Mouse (Mus musculus) urinary bladder, adult 18-20 months (tissue): ENCODE measurements around the gene Stam2.

Source experiments
- DNase-seq, 2 experiments: peaks; one replicate each; pipeline ENCODE4 v3.0.0; 2022; ENCODE audit warnings: low spot score in 2 of 2, mixed read lengths in 2 of 2

The Stam2 gene

DNA sequence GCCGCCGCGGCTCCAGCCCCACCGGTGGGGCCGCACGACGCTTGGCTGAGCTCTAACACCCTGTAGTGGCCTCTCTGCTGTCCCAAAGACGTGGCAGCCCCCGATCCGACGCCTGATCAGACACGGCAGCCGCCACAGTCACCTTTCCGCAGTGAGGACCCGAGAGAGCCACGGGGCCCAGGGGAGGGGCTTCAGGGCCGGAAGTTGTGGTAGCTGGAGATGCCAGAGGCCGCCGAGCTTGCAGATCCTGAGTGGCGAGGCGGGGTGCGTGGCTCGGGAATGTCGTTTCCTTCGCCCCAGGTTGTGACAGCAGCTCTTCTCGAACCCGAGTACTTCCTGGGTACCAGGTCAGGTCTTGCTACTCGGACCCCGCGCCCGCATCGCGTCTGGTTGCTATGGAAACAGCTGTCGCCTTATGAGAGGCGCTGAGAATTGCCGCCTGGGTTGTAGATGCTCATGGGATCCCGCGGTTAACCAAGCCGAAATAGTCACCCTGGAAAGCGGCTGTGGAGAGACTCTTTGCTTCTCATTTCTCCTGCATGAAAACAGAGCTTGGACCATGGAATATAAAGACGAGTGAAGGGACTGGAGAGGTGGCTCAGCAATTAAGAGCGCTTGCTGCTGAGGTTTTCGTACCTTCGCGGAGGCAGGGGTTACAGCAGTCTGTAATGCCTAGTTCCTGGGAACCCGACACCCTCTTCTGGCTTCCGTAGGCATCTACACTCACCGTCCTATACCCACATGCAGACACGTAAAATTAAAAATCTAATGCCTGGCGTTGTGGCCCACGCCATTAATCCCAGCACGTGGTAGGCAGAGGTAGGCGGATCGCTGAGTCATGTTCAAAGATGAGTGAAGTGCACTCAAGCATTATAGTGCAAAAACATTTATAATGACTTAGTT, at the start of gene Stam2:
Gene Stam2 (minus strand): TSS at position 26 of the 903 bp plus-strand sequence.
- DNase-seq: peak; percentile 85 to 97

DNA sequence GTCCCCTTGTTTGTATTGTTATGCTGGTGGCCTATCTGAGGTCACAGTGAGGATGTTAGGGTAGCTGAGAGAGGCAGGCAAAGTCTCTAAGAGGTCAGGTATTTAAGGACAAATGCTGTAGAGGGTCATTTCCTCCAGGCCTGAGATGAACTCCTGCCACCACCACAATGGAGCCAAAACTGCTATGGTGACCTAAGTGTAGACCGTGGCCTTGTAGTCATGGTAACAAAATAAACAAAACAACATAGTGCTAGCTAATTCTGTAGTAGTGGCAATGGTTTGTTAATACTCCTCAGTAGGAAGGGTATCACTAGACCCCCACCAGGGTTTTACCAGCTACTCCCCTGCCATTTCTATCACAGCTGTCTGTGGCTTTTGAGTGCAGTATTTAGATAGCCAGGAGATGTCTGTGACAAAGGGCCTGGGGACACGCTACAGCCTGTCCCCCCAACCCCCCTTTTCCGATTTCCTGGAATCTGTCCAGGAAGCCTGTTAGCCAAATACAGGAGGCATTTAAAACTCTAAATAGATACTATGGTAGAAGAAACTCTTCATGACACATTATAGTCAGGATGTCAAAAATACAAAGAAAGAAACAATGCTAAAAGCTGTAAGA, 43.1 kb upstream of the Stam2 start:
- no peak for DNase-seq

- DNase-seq: no peak
Measured at GRCm38 (mm10) chr2:52779987-52780386, 37.9 kb upstream of the Stam2 start.

DNA sequence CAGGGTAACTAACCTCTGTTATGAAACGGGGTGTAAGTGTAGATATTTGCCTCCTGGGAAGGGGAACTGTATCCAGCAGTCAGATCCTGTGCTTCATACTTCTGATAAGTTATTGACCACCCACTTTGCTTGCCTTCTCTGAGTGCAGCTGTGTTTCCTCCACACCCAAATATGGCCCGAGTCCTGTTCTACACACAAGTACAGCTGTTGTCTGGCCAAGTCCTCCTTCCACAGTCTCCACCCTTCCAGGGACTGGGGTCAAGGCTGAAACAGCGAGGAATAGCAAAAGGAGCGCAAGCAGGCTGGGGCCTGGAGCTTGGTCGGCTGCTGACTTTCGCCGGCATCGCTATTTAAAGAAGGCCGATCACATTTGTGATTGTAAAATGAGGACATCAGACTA, 37.3 kb upstream of the Stam2 start:
- DNase-seq: peak in 1 of 2 experiments; percentile 61

DNA sequence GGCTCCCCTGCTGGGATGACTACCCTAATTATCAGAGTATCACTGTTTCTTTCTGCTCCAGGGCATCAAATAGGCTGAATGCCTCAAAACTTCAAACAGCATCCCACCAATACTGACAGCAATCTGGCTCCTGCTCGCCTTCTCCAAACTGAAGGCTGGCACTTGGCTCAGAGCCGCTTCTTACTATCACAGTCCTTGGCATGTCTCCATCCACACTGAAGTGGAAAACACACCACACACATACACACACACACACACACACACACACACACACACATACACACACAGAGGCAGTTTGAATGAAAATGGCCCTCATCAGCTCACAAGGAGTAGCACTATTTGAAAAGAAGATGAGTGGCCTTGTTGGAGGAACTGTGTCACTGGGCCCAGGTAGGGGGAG, 35.8 kb upstream of the Stam2 start:
- no peak for DNase-seq

GRCm38 (mm10) chr2:52774373-52774772, 32.3 kb upstream of the Stam2 start:
- no peak for DNase-seq

DNA sequence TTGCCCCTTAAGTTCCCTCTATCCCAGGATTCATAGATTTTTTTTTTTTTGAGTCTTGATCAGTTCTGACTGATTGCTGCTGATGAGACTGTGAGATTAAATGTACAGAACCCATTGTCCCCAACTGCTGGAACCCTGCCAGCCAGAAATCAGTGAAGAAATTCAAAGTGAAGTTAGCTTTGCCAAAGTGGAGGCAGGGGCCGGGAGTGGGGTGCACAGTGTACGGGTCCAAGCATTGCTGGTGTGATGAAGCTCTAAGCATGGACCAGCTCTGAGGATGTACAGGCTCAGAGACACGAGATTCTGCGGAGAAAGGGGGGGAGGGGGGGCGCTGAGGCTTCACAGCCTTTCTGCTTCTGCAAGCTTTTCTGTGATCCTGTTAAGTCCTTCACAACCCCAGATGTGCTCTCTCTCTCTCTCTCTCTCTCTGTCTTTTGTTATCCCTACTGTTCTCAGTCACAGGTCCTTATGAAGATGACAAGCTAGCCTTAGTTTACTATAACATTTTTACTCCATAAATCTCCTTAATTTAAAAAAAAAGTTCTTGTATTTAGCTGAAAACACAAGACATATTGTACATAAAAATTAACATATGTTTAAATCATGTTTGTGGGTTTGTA, 30.8 kb upstream of the Stam2 start:
- DNase-seq: no peak

- no peak for DNase-seq
Measured at GRCm38 (mm10) chr2:52765130-52765529, 23.0 kb upstream of the Stam2 start.

- DNase-seq: no peak
Measured at GRCm38 (mm10) chr2:52763891-52764290, 21.8 kb upstream of the Stam2 start.

- DNase-seq: peak; percentile 56 to 61
Measured at GRCm38 (mm10) chr2:52763040-52763736, 21.1 kb upstream of the Stam2 start.

- DNase-seq: no peak
Measured at GRCm38 (mm10) chr2:52762529-52762928, 20.4 kb upstream of the Stam2 start.

GRCm38 (mm10) chr2:52758627-52759026, 16.5 kb upstream of the Stam2 start:
- DNase-seq: peak in 1 of 2 experiments; percentile 21

DNA sequence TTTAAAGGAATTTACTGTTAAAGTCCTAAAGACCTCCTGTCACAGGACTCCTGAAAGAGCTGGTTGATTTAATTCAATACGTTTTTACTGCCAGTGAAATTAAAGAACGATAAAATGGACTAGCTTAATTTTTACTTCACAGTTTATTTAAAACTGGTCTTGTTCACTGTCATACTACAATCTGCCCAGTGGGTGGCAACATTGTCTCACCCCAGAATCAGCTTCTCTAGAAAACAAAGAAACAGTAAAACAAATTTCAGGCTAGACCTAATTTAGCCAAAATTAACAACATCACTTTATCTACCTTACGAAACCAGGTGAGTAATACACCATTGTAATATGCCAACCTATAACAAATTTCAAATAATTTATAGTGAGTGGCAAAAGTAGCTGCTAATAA, 14.6 kb upstream of the Stam2 start:
- DNase-seq: no peak

DNA sequence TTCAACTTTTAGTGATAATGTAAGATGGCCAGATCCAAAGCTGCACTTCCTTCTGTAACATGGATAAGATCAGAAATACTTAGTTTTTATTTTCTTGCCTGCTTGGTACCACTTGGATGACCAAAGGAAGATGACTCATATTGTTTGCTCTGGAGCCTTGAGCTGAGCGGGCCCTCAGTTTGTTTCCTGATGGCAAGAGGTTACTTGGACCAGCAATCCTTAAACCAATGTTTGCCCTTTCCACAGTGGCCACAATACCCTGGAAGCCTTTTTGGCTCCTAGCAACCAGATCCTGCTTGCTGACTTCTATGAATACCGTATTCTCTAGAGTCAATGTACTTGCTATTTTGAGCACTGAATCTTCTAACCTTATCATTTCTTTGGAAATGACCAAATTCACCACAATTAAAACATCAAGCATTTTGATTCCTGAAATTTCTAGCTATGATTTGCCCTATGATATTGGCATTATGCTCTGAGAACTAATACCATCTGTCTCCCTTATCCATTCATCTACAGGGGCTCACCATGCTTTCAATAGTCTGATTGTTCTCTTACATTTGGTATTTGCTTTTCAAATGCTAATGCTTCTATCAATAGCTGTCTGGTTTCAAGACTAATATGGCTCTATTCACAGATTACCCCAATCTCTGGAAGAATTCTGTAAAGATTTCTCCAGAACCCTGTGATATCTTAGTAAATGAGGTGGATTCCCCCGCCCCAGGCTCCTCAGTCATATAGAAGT, 11.7 kb upstream of the Stam2 start:
- no peak for DNase-seq

GRCm38 (mm10) chr2:52744099-52744498, 2.0 kb upstream of the Stam2 start:
- DNase-seq: no peak

GRCm38 (mm10) chr2:52741681-52742255, 313 bp downstream of the Stam2 start:
- DNase-seq: no peak

- no peak for DNase-seq
Measured at GRCm38 (mm10) chr2:52740596-52740995, 1.5 kb downstream of the Stam2 start.

GRCm38 (mm10) chr2:52734504-52734903, 7.6 kb downstream of the Stam2 start:
- DNase-seq: no peak

GRCm38 (mm10) chr2:52733659-52734058, 8.4 kb downstream of the Stam2 start:
- DNase-seq: no peak

GRCm38 (mm10) chr2:52732611-52733010, 9.5 kb downstream of the Stam2 start:
- no peak for DNase-seq

DNA sequence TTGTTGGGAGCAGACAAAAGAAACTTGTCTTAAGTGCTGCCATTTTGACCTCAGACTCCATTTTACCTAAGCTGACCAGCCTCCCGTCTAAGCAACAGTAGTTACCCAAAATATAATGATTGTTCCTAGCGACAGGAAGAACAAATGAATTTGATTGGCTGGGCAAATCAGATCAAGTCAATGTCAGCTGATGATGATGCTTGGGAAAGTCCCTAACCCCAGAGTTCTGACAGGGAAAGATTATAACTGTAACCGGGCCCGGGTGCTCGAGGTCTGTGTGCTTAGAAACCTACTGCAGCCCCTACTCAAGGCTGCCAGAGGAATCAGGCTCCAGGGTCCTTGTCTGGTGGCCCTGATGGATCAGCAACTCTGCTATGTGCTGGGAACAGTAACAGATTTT, 10.1 kb downstream of the Stam2 start:
- no peak for DNase-seq
